Mouse (Mus musculus): Measurements from ENCODE around the gene Gpr61. TPM values are rescaled to one million over a fixed set of nuclear protein-coding genes. Genes with fewer than 3 reads are reported as not detected.

The Gpr61 gene
- polyA plus RNA-seq (2015; fragmentation: Nextera tagmentation; extraction: Ambion mirVana), result 0.11 TPM in 2 replicates

DNA sequence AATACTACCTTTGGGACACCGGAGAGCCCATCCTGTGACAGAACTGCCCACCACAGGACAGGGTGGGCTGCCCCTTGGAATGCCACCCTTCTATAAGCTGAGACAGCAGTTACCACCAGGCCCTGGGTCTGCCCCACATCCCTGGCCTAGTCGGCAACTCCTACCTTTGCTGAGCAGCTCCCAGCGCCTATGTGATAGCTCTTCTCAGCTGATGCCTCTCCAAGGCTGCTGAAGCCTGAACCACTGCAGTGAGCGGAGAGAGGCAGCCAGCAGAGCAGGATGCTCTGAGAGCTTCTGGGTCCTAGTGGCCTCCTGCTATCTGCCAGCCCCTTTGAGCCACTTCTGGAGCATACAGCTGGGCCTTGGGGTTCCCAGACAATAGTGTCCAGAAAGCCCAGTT, at the start of gene Gpr61:
Gene Gpr61 (minus strand): TSS at position 227 of the 400 bp plus-strand sequence.
- Histone ChIP-seq H3K27me3 (ENCODE audit: control insufficient read depth, insufficient read depth, low read length) (no peaks in the 10 kb centered on the region), H3K9ac (ENCODE audit: low read length) (no peak within 1 kb of the TSS), H3K4me3 (ENCODE audit: low read depth, low read length) (no peak within 1 kb of the TSS), H3K27ac (replicated peaks) (no peak within 1 kb of the TSS), H3K9me3 (ENCODE audit: control insufficient read depth, low read length) (no peaks in the 10 kb centered on the region), H3K4me1 (replicated peaks; ENCODE audit: control insufficient read depth, insufficient read depth) (no peaks in the 10 kb centered on the region), H3K4me2 (replicated peaks; ENCODE audit: low read depth) (no peak within 1 kb of the TSS), H3K36me3 (ENCODE audit: control insufficient read depth, insufficient read depth, low read length) (no peaks in the 10 kb centered on the region)
- ATAC-seq (ENCODE audit: low FRiP score, low TSS enrichment), result no peak
- WGBS, result 48% methylated on average over 4 of the region's 4 CpGs
- TF ChIP-seq EP300 (optimal IDR thresholded peaks at IDR 0.05) (no peak), CTCF (IDR thresholded peaks at IDR 0.05; ENCODE audit: low read depth) (no peak)
- DNase-seq (ENCODE audit: low spot score), result no peak

DNA sequence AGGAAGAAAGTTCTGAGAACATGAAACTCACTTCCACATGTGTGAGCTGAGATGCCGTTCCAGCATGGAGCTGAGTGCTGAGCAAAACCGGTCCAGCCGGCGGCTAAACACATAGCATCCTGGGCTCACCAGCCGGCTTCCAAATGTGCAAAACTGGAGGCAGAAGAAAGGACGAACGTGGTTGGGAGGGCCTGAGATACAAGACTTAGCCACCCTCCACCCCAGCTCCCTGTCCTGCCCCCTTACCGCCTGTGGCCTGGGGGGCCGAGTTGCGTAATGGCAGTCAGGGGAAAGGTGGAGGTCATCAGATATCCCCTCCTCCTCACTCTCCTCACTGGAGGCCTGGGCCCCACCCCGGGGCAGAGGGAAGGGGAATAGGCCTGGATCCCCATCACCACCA, 49.8 kb upstream of the Gpr61 start:
- Histone ChIP-seq H3K27me3 (ENCODE audit: control insufficient read depth, insufficient read depth, low read length) (no peaks in the 10 kb centered on the region), H3K4me1 (replicated peaks; ENCODE audit: control insufficient read depth, insufficient read depth) (peaks cover 8% of the 10 kb centered on the region; the same call in 1 of the 2 replicates), H3K27ac (replicated peaks) (no peak overlapping the region), H3K4me3 (ENCODE audit: low read depth, low read length) (no peak overlapping the region), H3K36me3 (ENCODE audit: control insufficient read depth, insufficient read depth, low read length) (no peaks in the 10 kb centered on the region; the same call in 1 of the 2 replicates), H3K9me3 (ENCODE audit: control insufficient read depth, low read length) (no peaks in the 10 kb centered on the region), H3K9ac (ENCODE audit: low read length) (no peak overlapping the region), H3K4me2 (replicated peaks; ENCODE audit: low read depth) (no peak overlapping the region)
- TF ChIP-seq CTCF (IDR thresholded peaks at IDR 0.05; ENCODE audit: low read depth), result no peak
- no peak for TF ChIP-seq EP300 (optimal IDR thresholded peaks at IDR 0.05)
- 82% methylated on average over 11 of the region's 11 CpGs for WGBS
- ATAC-seq (ENCODE audit: low FRiP score, low TSS enrichment), result no peak
- DNase-seq (ENCODE audit: low spot score), result peak; percentile 16

DNA sequence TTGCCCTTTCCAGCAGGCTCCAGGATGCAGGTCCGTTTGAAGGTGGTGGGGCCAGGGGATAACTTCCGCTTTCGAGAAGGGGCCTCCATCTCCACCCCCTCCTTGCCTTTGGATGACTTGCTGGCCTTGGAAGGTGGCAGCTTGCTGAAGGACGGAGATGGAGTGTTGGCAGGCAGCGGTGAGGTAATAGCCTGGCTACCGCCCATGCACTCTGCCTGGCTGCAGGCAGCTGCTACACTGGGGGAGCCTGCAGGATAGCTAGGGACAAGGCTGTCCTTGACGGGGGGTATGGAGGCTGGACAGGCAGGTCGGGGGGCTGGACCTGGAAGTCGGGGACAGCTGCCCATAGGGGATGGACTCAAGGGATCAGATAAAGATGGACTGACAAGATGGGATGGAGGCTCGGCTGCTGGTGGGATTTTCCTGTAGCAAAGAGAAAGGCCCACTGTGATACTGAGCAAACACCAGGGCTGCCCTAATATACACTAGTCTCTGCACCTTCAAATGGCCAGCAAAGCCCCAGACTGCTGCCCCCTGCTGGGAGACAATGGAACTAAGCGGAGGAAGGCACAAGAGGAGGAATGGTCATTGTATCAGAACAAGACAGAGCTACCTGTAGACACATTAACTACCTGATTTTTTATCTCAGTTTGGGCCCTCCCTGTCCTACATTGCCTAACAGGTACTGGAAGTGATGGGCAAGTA, 49.1 kb upstream of the Gpr61 start:
- no peak overlapping the region for H3K4me2 ChIP-seq (replicated peaks; ENCODE audit: low read depth)
- no peaks in the 10 kb centered on the region; the same call in 1 of the 2 replicates for H3K36me3 ChIP-seq (ENCODE audit: control insufficient read depth, insufficient read depth, low read length)
- no peaks in the 10 kb centered on the region for H3K9me3 ChIP-seq (ENCODE audit: control insufficient read depth, low read length)
- no peak overlapping the region for H3K9ac ChIP-seq (ENCODE audit: low read length)
- no peaks in the 10 kb centered on the region for H3K27me3 ChIP-seq (ENCODE audit: control insufficient read depth, insufficient read depth, low read length)
- no peak overlapping the region for H3K27ac ChIP-seq (replicated peaks)
- H3K4me3 ChIP-seq (ENCODE audit: low read depth, low read length), result no peak overlapping the region
- WGBS, result 82% methylated on average over 11 of the region's 11 CpGs
- DNase-seq (ENCODE audit: low spot score) (peak; percentile 87), ATAC-seq (ENCODE audit: low FRiP score, low TSS enrichment) (no peak)
- peaks cover 5% of the 10 kb centered on the region; the same call in 1 of the 2 replicates for H3K4me1 ChIP-seq (replicated peaks; ENCODE audit: control insufficient read depth, insufficient read depth)
- no peak for TF ChIP-seq EP300 (optimal IDR thresholded peaks at IDR 0.05)
- peak; percentile 94 for TF ChIP-seq CTCF (IDR thresholded peaks at IDR 0.05; ENCODE audit: low read depth)

DNA sequence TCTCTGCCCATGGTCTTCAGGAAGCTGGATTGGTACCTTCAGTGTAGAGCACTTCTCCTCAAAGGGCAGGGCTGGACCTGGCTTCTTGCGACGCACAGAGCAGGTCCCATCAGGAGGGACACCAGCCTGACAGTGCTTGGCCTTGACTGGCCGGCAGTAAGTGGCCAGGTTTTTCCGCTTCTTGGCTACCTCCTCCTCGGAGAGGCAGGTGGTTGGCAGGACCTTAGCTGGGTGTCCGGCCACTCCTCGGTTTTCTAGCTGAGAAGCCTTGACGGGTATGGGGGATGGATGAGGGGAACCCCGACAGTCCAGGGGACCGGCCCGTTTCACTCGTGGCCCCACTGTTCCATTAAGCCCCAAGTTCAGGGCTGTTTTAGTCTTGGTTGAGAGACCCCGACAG, 48.5 kb upstream of the Gpr61 start:
- DNase-seq (ENCODE audit: low spot score), result peak; percentile 14
- TF ChIP-seq CTCF (IDR thresholded peaks at IDR 0.05; ENCODE audit: low read depth), result no peak
- no peak for TF ChIP-seq EP300 (optimal IDR thresholded peaks at IDR 0.05)
- 90% methylated on average over 13 of the region's 13 CpGs for WGBS
- H3K4me1 ChIP-seq (replicated peaks; ENCODE audit: control insufficient read depth, insufficient read depth), result peaks cover 5% of the 10 kb centered on the region; the same call in 1 of the 2 replicates
- no peak overlapping the region for H3K9ac ChIP-seq (ENCODE audit: low read length)
- no peak overlapping the region for H3K27ac ChIP-seq (replicated peaks)
- ATAC-seq (ENCODE audit: low FRiP score, low TSS enrichment), result no peak
- H3K4me2 ChIP-seq (replicated peaks; ENCODE audit: low read depth), result no peak overlapping the region
- H3K4me3 ChIP-seq (ENCODE audit: low read depth, low read length), result no peak overlapping the region
- H3K9me3 ChIP-seq (ENCODE audit: control insufficient read depth, low read length), result no peaks in the 10 kb centered on the region
- no peaks in the 10 kb centered on the region; the same call in 1 of the 2 replicates for H3K36me3 ChIP-seq (ENCODE audit: control insufficient read depth, insufficient read depth, low read length)
- no peaks in the 10 kb centered on the region for H3K27me3 ChIP-seq (ENCODE audit: control insufficient read depth, insufficient read depth, low read length)

DNA sequence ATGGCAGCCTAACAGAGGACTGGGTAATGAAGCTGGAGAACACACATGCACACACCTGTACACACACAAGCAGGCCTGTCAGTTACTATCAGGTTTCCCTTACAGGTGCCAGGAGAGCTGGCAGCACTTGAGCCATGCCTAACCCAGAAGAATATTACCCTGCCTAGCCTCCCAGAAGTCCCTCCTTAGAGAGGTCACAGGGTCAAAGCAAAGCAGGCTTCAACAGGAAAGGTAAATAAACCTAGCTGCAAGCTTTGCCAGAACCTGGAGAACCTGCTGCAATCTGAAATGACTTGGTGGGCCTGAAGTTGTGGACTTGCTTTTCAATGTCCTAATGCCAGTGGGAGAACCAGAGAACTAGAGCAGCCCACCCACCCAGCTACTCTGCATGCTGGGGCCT, 47.8 kb upstream of the Gpr61 start:
- Histone ChIP-seq H3K9me3 (ENCODE audit: control insufficient read depth, low read length) (no peaks in the 10 kb centered on the region), H3K36me3 (ENCODE audit: control insufficient read depth, insufficient read depth, low read length) (no peaks in the 10 kb centered on the region; the same call in 1 of the 2 replicates), H3K9ac (ENCODE audit: low read length) (no peak overlapping the region), H3K27ac (replicated peaks) (0 out of 2 replicates have a peak overlapping the region, but pooled peaks have one; percentile 8), H3K27me3 (ENCODE audit: control insufficient read depth, insufficient read depth, low read length) (no peaks in the 10 kb centered on the region), H3K4me2 (replicated peaks; ENCODE audit: low read depth) (no peak overlapping the region), H3K4me3 (ENCODE audit: low read depth, low read length) (no peak overlapping the region), H3K4me1 (replicated peaks; ENCODE audit: control insufficient read depth, insufficient read depth) (peaks cover 5% of the 10 kb centered on the region; the same call in 1 of the 2 replicates)
- ATAC-seq (ENCODE audit: low FRiP score, low TSS enrichment), result no peak
- TF ChIP-seq CTCF (IDR thresholded peaks at IDR 0.05; ENCODE audit: low read depth) (no peak), EP300 (optimal IDR thresholded peaks at IDR 0.05) (no peak)
- peak; percentile 40 for DNase-seq (ENCODE audit: low spot score)
